Mouse (Mus musculus) sigmoid colon, adult 10 weeks (tissue): Measurements from ENCODE around the gene Zdhhc13. TPM values are rescaled to one million over a fixed set of nuclear protein-coding genes. Genes with fewer than 3 reads are reported as not detected.

Experiments used
- polyA plus RNA-seq: library from polyadenylated mRNA; stranded (reverse); fragments of 350-450 nt; fragmentation: Illumina TruSeq; extraction: RNeasy Lipid Tissue Mini Kit (QIAGEN cat#74804); gene quantifications from one replicate; pipeline ENCODE4 v1.2.3, GENCODE M21; 2014; ENCODE audit warnings: low read depth, low replicate concordance

Gene Zdhhc13
- polyA plus RNA-seq = 224 TPM

DNA sequence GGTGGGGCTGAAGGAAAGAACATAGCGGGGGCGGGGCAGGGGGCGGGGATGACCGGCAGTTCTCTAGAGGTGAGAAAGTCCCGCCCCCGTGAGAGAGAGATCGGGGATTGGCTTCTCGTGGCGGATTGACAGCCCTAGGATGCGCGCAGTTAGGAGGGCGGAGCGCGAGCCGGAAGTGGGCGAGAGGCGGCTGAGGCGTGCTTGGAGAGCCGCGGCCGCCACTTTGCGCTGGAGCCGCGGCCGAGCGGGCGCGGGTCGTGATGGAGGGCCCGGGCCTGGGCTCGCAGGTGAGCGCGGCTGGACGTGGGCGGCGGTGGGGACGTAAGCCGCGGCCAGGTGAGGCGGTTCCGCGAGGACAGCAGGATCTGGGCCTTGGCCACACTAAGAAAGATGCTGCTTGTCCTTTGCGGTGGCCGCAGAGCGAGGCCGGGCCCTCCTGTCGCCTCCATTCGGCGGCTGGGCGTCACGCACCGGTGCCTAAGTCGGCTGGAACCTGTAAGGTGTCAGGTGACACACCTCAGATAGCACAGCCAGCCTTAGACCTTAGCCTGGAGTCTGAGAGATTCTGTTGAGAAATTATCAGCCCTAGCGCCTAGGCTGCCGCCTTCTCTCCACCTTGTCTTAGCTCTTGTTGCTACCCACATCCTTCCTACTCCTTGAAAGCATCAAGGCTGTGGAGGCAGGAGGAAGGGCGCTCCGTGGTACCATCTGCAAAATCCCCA is at the start of gene Zdhhc13:
Gene Zdhhc13 (plus strand): TSS at position 153 of the 722 bp plus-strand sequence.

GRCm38 (mm10) chr7:48847820-48848650 is 59.2 kb downstream of the Zdhhc13 start, which contains the start of gene Csrp3:
Gene Csrp3 (minus strand): TSS chr7:48848033.

Other genes with a start within 250 kb of the Zdhhc13 start
- not detected for gene Mrgprb2, start 230.9 kb upstream of the Zdhhc13 start, polyA plus RNA-seq
- gene Mrgprb3, start 145.2 kb upstream of the Zdhhc13 start, polyA plus RNA-seq = not detected
- not detected for gene Csrp3, start 59.0 kb downstream of the Zdhhc13 start, polyA plus RNA-seq
- gene E2f8, start 92.6 kb downstream of the Zdhhc13 start, polyA plus RNA-seq = 5.8 TPM
- gene Nav2, start 119.7 kb downstream of the Zdhhc13 start, polyA plus RNA-seq = 4.0 TPM